Comparison of ENCODE assay signal across 16 mouse cellular contexts in genomic region chr2:50106879-50107278, GRCm38 (mm10). TPM values are rescaled to one million over a fixed set of nuclear protein-coding genes. Genes with fewer than 3 reads are reported as not detected.
"Had no signal": no experiment of that assay in that cellular context is flagged by ENCODE, and none has a peak within 500 bp of the region (broad histone marks: within the 10 kb centered on the region; RNA-seq: fewer than 3 reads in every experiment).

No protein-coding gene starts in this region.

- H3K9ac ChIP-seq: kidney, embryonic 15.5 days; liver, embryonic 13.5 days; midbrain, embryonic 12.5 days had no signal

- H3K4me1 ChIP-seq: liver, embryonic 13.5 days had no signal

- ATAC-seq: midbrain, embryonic 16.5 days had no signal

- H3K27ac ChIP-seq: kidney, embryonic 15.5 days; left cerebral cortex, adult 2 months; liver, embryonic 13.5 days; macrophage; midbrain, embryonic 12.5 days; stomach, postnatal 0 days had no signal

- H3K27me3 ChIP-seq: liver, embryonic 13.5 days had no signal

- H3K36me3 ChIP-seq: kidney, embryonic 15.5 days; liver, embryonic 13.5 days; midbrain, embryonic 12.5 days had no signal

- H3K9me3 ChIP-seq: kidney, embryonic 15.5 days; liver, embryonic 13.5 days; midbrain, embryonic 12.5 days had no signal

- DNase-seq: kidney, postnatal 10 days; kidney, postnatal 36 days; layer of hippocampus, postnatal 36 days; liver, embryonic 13.5 days; lung, adult 2 months; thymus, adult 2 months; thymus, postnatal 14 days; thymus, postnatal 4 days had no signal

- H3K4me2 ChIP-seq: kidney, embryonic 15.5 days; liver, embryonic 13.5 days; midbrain, embryonic 12.5 days had no signal

- H3K4me3 ChIP-seq: kidney, embryonic 15.5 days; left cerebral cortex, adult 2 months; liver, embryonic 13.5 days; midbrain, embryonic 12.5 days had no signal

RNA-seq across cellular contexts. Expression of gene Lypd6, which starts 40.6 kb away (rescaled TPM):
- total RNA-seq: megakaryocyte, adult 5-6 weeks; monocyte, adult 5-6 weeks had no signal
- polyA plus RNA-seq: macrophage had no signal
